Mouse (Mus musculus) thymus, adult 2 months (tissue): Measurements from ENCODE around the gene Cp.

Experiments
- CTCF ChIP-seq: fragments of 200-500 bp; IDR thresholded peaks from 2 replicates; pipeline ENCODE4 v1.5.1; 2012; ENCODE audit warnings: mild to moderate bottlenecking, control low read depth, low read length, moderate library complexity, borderline replicate concordance; ENCODE audit not compliant: control insufficient read depth, poor library complexity, insufficient read depth; ENCODE audit errors: extremely low read depth
- POLR2A ChIP-seq: fragments of 200-500 bp; IDR thresholded peaks from 2 replicates; pipeline ENCODE4 v1.6.1; 2012; ENCODE audit warnings: mild to moderate bottlenecking, low read length, control low read depth, moderate library complexity; ENCODE audit not compliant: control insufficient read depth, poor library complexity, insufficient read depth; ENCODE audit errors: extremely low read depth

- TF ChIP-seq CTCF (no peak), POLR2A (no peak)
These were observed 101.3 kb downstream of the Cp start for GRCm38 (mm10) chr3:20058197-20058541.
